Mouse (Mus musculus) cerebellum, adult 11-12 months (tissue): ENCODE results near the gene Wrap53.
"Not testable (repeated sequence)": the region's sequence is repeated elsewhere in the genome, so short reads cannot be mapped to it uniquely, and the experiment has no call there.

ENCODE experiments used
- DNase-seq: peaks from one replicate; pipeline ENCODE4 v3.0.0; 2022

Gene Wrap53

GRCm38 (mm10) chr11:69560896-69561854, 18.9 kb downstream of the Wrap53 start:
- DNase-seq: no peak

GRCm38 (mm10) chr11:69559851-69560765, 19.9 kb downstream of the Wrap53 start, which contains the start of gene Efnb3:
TSS of gene Efnb3 (minus strand) at chr11:69560205.
- no peak for DNase-seq

- no peak for DNase-seq
These were observed 20.9 kb downstream of the Wrap53 start for GRCm38 (mm10) chr11:69559183-69559582.

GRCm38 (mm10) chr11:69558756-69559155, 21.3 kb downstream of the Wrap53 start:
- no peak for DNase-seq

- DNase-seq: no peak
These were observed 22.6 kb downstream of the Wrap53 start for GRCm38 (mm10) chr11:69557381-69557958.

GRCm38 (mm10) chr11:69554539-69555140, 25.4 kb downstream of the Wrap53 start:
- no peak for DNase-seq

- DNase-seq: no peak
These were observed 26.7 kb downstream of the Wrap53 start for GRCm38 (mm10) chr11:69553341-69553721.

- no peak for DNase-seq
These were observed 27.3 kb downstream of the Wrap53 start for GRCm38 (mm10) chr11:69552622-69553340.

- DNase-seq: no peak
These were observed 28.7 kb downstream of the Wrap53 start for GRCm38 (mm10) chr11:69551310-69551709.

- no peak for DNase-seq
These were observed 30.9 kb downstream of the Wrap53 start, which contains the start of gene Dnah2 for GRCm38 (mm10) chr11:69549060-69549656. TSS of gene Dnah2 (minus strand) at chr11:69549110.

- DNase-seq: no peak
These were observed 33.0 kb downstream of the Wrap53 start for GRCm38 (mm10) chr11:69547071-69547470.

- DNase-seq: peak; percentile 70
These were observed 33.5 kb downstream of the Wrap53 start for GRCm38 (mm10) chr11:69546423-69547053.

GRCm38 (mm10) chr11:69545957-69546356, 34.1 kb downstream of the Wrap53 start:
- DNase-seq: no peak

GRCm38 (mm10) chr11:69543598-69543997, 36.5 kb downstream of the Wrap53 start:
- no peak for DNase-seq

GRCm38 (mm10) chr11:69541741-69542140, 38.3 kb downstream of the Wrap53 start:
- not testable (repeated sequence) for DNase-seq

- no peak for DNase-seq
These were observed 39.4 kb downstream of the Wrap53 start for GRCm38 (mm10) chr11:69540700-69541099.

GRCm38 (mm10) chr11:69534990-69535389, 45.1 kb downstream of the Wrap53 start:
- DNase-seq: no peak

- DNase-seq: peak; percentile 33
These were observed 47.4 kb downstream of the Wrap53 start for GRCm38 (mm10) chr11:69532480-69533150.

GRCm38 (mm10) chr11:69530755-69531154, 49.3 kb downstream of the Wrap53 start:
- DNase-seq: not testable (repeated sequence)

GRCm38 (mm10) chr11:69530281-69530680, 49.8 kb downstream of the Wrap53 start:
- not testable (repeated sequence) for DNase-seq
